Mouse (Mus musculus): ENCODE data around the gene Plekha6.

The Plekha6 gene

DNA sequence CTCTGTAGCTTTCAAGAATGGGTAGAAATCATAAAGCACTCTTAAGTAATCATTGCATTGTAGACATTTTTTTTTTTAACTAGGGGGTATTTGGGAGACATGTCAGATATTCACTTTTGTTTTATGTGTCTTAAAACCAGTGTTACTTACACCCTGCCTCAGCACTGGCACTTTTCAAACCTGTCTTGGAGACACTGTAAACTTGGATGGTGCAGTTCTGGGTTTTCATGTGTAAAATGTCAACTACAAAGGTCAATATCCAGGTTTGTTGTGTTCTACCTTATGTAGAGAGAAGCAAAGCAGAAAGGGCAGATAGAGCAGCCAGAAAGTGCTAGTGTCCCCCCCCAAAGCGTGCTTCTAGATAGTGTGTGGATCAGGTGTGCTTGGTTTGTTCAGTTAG lies 25.6 kb upstream of the Plekha6 start:
- CTCF ChIA-PET: interaction anchor here (0.7 kb wide), 1 partner anchor 12 kb away, joined by 4 read pairs; no protein-coding TSS in a partner anchor

DNA sequence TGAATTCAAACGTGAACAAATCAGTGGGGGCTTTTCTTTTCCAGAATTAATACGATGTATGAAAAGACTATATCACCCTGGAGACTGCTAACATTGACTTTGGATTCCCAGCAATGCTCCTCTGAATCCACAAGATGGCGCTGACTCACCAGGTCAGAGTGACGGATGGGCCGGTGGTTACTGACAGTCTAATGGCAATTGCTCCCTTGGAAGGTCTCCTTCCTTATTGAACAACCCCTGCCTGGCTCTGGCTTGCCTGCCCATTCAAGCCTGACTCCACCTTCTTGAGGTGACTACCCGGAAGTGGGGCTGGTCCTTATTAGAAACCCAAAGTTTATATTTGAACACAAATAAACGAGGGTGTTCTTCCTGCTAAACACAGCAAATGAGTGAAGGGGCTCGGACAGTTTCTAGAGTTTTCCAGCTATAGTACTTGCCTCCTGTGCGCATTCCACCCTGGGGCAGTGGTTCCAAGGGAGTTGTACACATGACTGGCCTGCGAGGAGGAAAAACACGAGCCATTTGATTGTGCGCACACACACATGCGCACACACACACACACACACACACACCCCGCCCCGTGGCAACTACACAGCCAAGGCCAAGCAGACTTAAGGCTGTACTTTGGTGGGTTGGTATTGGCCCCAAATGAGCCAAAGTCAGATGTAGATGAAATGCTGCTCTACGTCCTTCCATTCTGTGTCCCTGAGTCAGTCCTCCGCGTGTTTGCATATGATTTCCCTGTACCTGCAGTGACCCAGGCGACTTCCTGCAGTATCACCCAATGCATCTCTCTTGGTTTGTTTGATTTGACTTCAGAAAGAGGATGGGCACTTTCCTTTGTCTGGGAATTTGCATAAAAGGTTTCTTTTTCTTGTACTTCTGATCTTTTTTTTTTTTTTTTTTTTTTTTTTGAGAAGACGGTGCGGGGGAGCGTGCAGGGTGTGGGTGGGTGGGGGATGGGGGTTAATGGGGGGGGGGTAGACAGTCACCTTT lies 17.7 kb upstream of the Plekha6 start:
- CTCF ChIA-PET: interaction anchor here (0.7 kb wide), 1 partner anchor 542 kb away, joined by 3 read pairs; no protein-coding TSS in a partner anchor

DNA sequence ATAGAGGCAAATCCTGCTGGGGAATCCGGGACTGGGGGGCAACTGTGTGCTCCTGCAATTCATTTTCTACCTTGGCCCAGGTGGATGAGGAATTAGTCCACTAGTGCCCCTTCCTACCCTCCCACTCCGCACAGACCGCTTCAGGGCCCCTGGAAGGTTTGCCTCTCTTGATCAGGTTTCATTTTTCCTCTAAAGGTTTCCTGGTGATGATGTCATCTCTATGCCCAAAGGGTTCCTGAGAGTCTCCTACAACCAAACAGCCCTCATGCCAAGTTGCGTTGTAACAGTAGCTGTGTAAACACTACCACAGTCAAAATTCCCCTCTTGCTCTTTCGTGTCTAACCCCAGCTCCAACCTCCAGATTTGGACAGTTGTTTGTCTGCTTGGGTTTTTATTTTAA lies 16.7 kb upstream of the Plekha6 start:
- CTCF ChIA-PET: interaction anchor here (0.5 kb wide), 1 partner anchor 934 kb away, joined by 3 read pairs; no protein-coding TSS in a partner anchor

GRCm38 (mm10) chr1:133148122-133148521 lies 15.9 kb upstream of the Plekha6 start:
- CTCF ChIA-PET: no interaction called here

DNA sequence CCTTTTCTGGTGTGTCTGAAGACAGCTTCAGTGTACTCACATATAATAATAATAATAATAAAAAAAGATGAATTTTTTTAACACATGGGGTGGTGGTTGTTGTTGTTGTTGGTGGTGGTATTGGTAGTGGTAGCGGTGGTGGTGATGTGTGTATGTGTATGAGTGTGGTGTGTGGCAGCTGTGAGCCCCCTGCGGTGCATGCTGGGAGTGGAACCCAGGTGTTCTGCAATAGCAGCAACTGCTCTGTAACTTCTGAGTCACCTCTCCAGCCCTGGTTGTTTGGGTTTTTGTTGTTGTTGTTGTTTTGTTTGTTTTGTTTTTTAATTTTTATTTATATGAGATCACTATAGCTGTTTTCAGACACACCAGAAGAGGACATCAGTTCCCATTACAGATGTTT lies 13.5 kb upstream of the Plekha6 start:
- CTCF ChIA-PET: interaction anchor here (0.7 kb wide), 2 partner anchors 8 to 29 kb away, joined by 3 to 5 read pairs; no protein-coding TSS in a partner anchor

- CTCF ChIA-PET: no interaction called here
These were observed 11.8 kb upstream of the Plekha6 start for GRCm38 (mm10) chr1:133152213-133152612.

DNA sequence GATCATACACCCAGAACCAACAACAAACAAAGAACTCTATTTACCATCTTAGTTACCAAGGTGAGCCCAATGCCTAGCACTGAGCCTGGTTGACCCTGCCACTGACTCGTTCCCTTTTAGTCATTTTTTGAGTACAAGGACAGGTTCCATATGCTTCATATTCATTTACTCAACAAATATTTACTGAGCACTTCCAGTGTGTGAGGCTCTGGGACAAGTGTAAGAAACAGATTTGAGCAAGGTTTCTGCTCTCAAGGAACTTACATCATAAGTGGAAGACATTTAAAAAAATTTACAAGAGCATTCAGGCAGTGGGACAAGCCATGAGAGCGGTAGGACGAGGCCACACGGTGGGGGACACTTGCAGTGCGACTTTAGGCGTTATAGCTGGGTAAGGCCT lies 8.7 kb upstream of the Plekha6 start:
- CTCF ChIA-PET: no interaction called here

DNA sequence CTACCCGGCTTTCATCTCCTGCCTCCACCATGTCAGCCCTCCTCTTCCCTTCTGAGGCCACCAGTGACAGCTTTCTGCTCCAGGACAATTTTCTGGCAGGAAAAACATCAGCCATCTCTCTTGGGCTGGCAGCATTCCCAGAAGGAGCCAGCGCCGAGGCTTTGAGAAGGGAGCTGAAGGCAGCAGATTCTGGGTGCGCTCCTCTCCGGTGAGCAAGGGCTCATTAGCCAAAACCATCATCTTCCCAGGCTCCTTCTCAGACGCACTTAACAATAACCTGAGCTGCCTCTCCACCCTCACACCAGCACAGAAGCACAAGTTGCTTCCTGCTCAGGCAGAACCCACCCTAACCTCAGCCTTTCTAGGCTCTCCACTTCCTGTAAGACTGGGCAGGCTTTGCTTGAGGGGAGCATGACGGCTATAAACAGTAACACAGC lies 4.9 kb upstream of the Plekha6 start:
- CTCF ChIA-PET: interaction anchor here (0.7 to 1.1 kb wide), 2 partner anchors 9 to 449 kb away, joined by 5 to 6 read pairs; no protein-coding TSS in a partner anchor

DNA sequence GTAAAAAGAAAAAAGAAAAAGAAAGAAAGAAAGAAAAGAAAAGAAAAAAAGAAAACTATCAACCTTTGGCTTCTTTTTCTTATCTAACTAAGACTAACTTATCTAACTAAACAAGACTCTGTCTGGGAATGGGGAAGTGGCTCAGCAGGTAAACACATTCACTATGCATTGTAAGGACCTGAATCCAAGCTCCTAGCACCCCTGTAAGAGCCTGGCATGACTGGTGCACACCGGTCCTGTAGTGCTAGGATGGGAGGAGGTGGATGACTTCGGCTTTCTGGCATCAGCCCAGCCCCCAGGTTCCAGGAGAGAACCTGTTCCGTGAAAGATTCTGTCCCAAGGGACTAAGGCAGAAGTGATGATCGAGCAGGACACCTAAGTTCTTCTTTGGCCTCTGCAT lies 2.5 kb upstream of the Plekha6 start:
- CTCF ChIA-PET: interaction anchor here (0.7 kb wide), 1 partner anchor 228 kb away, joined by 3 read pairs; no protein-coding TSS in a partner anchor

DNA sequence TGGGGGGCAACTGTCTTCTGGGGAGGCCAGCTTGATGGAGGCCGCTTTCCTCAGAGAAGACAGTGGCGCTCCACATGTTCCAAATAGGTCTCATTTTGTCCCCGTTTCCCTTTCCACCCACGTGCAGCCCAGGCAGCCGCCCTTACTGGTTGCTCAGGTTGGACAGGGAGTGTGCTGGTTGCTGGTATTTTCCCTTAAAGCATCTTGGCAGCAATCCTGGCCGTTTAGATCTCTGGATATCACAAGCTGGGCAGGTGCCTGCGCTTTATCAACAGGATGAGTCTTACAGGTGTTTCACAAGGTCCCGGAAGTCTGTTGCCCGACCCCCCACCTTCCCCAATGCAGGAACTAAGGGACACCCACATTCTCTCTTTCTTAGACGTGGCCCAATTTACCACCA lies 2.0 kb upstream of the Plekha6 start:
- CTCF ChIA-PET: interaction anchor here (0.7 kb wide), 1 partner anchor 228 kb away, joined by 3 read pairs; no protein-coding TSS in a partner anchor

GRCm38 (mm10) chr1:133162981-133163380 lies 1.0 kb upstream of the Plekha6 start:
- CTCF ChIA-PET: interaction anchor here (1.1 kb wide), 1 partner anchor 1800 kb away, joined by 12 read pairs; no protein-coding TSS in a partner anchor

- CTCF ChIA-PET: interaction anchor here (0.6 kb wide), 1 partner anchor 36 kb away, joined by 3 read pairs; no protein-coding TSS in a partner anchor
These were observed 591 bp downstream of the Plekha6 start for GRCm38 (mm10) chr1:133164591-133165011.

DNA sequence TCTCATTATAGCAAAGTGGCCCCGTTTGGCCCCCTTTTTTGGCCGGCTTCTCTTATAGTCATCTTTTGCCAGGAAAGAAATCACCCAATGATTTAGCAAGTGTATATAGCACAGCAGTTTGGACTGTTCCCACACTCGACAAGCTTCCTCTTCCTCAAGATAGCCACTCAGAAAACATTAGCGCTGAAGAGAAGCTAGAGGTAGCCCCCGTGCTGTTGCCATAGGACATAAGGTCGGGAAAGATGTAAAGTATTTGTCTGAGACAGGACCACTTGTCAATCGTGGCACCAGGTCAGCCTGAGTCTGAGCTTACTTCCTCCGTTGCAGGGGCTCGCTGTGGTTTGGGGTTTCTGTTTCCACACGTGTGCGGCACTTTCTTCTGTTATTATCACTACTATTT lies 1.1 kb downstream of the Plekha6 start:
- CTCF ChIA-PET: interaction anchor here (0.6 kb wide), 1 partner anchor 257 kb away, joined by 6 read pairs; no protein-coding TSS in a partner anchor

GRCm38 (mm10) chr1:133168318-133169060 lies 4.5 kb downstream of the Plekha6 start:
- CTCF ChIA-PET: interaction anchor here (0.5 to 0.7 kb wide), 2 partner anchors 14 to 15 kb away, joined by 3 read pairs; no protein-coding TSS in a partner anchor

- CTCF ChIA-PET: no interaction called here
These were observed 6.2 kb downstream of the Plekha6 start for GRCm38 (mm10) chr1:133170196-133170595.

DNA sequence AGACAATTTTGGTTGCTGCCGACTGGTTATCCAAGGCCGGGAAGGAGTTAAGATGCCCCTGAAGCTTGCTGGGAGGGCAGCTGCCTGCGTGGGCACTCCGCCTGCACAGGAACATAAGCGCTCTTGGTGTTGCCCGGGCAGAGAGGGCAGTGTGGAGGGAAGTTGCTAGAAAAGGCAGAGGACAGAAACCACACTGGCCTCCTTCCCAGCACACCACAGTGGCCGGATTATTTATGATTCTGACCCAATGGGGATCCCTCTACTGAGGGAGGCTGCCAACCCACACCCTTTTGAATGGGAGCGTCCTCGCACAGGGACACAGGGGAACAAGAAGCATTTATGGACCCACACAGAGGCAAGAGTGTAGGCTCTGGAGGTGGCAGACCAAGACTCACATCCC lies 7.3 kb downstream of the Plekha6 start:
- CTCF ChIA-PET: no interaction called here

DNA sequence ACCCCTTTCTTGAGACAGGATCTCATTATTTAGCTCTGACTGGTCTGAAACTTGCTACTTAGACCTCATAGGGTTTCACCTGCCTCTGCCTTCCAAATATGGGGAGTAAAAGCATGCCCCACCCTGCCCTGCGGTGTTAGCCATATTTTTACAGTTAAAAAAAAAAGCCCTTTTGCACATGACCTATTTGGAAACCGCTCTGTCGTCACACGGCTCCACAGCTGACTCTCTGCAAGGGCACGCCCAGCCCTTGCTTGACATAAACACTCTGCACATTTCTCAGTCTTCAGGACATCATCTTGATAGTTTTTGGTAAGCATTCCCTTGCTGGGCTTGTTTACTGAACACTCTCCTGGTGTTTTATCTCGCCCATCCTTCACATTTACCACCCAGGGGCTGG lies 11.1 kb downstream of the Plekha6 start:
- CTCF ChIA-PET: no interaction called here

DNA sequence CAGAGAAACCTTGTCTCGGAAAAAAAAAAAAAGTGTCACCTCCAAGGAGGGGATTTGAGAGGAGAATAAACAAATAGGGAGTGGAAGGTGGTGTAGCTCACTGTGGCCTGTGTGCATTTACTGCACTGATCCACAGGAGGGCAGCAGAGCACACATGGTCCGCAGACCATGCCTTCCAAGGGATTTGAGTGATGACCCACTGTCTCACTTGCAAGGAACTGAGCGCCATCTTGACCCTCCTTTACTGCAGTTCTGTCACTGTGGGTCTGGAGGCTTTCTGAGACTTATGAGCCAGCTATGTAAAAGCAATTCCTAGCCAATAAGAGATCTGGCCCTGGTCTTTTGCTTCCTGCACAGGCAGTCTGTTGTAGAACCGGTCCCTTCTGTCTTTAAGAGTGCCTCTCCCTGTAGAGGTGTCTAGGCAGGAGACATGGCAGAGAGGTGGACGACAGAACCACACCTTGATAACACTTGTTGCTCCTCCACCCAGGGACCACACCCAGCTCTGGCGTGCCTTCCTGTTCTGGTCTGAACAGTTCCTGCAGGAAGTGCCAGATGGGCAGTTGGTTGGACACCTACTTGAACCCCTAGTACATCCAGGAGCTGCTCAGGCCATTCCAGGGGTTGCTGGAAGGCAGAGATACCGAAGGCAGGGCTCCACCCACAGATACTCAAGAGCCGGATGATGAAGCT lies 13.6 kb downstream of the Plekha6 start:
- CTCF ChIA-PET: no interaction called here

GRCm38 (mm10) chr1:133178732-133179440 lies 14.9 kb downstream of the Plekha6 start:
- CTCF ChIA-PET: no interaction called here

Measured in spleen, embryonic (tissue).